Mouse (Mus musculus): Measurements from ENCODE around the gene Olfr160. TPM values are rescaled to one million over a fixed set of nuclear protein-coding genes. Genes with fewer than 3 reads are reported as not detected.

Olfr160 gene
- total and polyA plus RNA-seq, 2 experiments from 2014 or later: not detected

DNA sequence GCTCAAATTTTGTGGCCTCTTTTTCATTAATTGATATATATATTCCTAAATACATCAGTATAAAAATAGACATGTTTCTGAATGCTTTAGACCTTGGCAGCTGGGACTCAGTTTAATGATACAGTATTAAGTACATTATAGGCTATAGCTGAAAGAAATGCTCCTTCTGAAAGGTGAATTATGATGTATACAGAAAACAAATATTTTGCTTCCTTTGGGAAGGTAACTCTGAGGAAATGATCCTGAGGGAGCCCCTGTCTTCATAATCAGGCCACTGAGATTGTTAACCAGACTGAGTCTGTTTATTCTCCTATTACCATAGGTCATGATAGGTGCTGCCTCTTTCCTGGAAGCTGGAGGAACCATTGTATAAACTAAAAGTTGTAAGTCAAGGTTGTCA is 28.8 kb upstream of the Olfr160 start, which contains the start of gene Olfr874:
TSS of gene Olfr874 (plus strand) at position 301 of the 400 bp plus-strand sequence.
- no peak for ATAC-seq (ENCODE audit: low FRiP score)
- H3K9me3 ChIP-seq (ENCODE audit: low read length): no peaks in the 10 kb centered on the region
- H3K36me3 ChIP-seq (ENCODE audit: insufficient read depth, low read length): no peaks in the 10 kb centered on the region
- no peak within 1 kb of the TSS for H3K4me3 ChIP-seq (ENCODE audit: low read depth, low read length)
- H3K4me1 ChIP-seq (ENCODE audit: insufficient read depth, low read length): no peaks in the 10 kb centered on the region
- no peaks in the 10 kb centered on the region for H3K27me3 ChIP-seq (ENCODE audit: insufficient read depth, low read length)
- no peak for DNase-seq (ENCODE audit: low spot score)
- H3K27ac ChIP-seq (ENCODE audit: low read depth, low read length): no peak within 1 kb of the TSS
- H3K9ac ChIP-seq (replicated peaks; ENCODE audit: low read length, poor library complexity, severe bottlenecking): no peak within 1 kb of the TSS
- H3K4me2 ChIP-seq (ENCODE audit: low read depth, low read length, poor library complexity, severe bottlenecking): no peak within 1 kb of the TSS
- TF ChIP-seq CTCF (IDR thresholded peaks at IDR 0.05): no peak

DNA sequence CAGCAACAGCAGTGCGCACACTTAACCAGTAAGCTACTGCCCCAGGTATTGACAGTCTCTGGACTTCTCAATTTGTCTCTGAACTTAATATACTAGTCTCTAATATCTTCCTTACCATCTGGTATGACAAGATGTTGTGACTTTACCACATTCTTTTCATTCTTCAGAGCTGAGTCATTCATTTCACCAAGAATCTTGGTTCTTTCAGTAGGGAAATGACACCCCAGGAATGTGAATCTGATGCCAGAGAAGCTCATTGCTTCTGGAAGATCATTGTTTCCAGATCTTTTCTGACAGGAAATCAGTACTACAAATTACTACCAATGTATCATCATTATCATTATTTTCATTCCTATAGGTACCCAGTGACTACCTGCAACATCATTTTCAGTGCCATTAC is 18.3 kb upstream of the Olfr160 start:
- no peaks in the 10 kb centered on the region for H3K27me3 ChIP-seq (ENCODE audit: insufficient read depth, low read length)
- ATAC-seq (ENCODE audit: low FRiP score) (no peak), DNase-seq (ENCODE audit: low spot score) (no peak)
- no peaks in the 10 kb centered on the region for H3K4me1 ChIP-seq (ENCODE audit: insufficient read depth, low read length)
- no peak overlapping the region for H3K4me2 ChIP-seq (ENCODE audit: low read depth, low read length, poor library complexity, severe bottlenecking)
- no peaks in the 10 kb centered on the region for H3K36me3 ChIP-seq (ENCODE audit: insufficient read depth, low read length)
- no peak overlapping the region for H3K4me3 ChIP-seq (ENCODE audit: low read depth, low read length)
- 95% methylated on average over 1 of the region's 1 CpGs for WGBS
- no peak for TF ChIP-seq CTCF (IDR thresholded peaks at IDR 0.05)
- no peak overlapping the region for H3K9ac ChIP-seq (replicated peaks; ENCODE audit: low read length, poor library complexity, severe bottlenecking)
- no peaks in the 10 kb centered on the region for H3K9me3 ChIP-seq (ENCODE audit: low read length)
- no peak overlapping the region for H3K27ac ChIP-seq (ENCODE audit: low read depth, low read length)

DNA sequence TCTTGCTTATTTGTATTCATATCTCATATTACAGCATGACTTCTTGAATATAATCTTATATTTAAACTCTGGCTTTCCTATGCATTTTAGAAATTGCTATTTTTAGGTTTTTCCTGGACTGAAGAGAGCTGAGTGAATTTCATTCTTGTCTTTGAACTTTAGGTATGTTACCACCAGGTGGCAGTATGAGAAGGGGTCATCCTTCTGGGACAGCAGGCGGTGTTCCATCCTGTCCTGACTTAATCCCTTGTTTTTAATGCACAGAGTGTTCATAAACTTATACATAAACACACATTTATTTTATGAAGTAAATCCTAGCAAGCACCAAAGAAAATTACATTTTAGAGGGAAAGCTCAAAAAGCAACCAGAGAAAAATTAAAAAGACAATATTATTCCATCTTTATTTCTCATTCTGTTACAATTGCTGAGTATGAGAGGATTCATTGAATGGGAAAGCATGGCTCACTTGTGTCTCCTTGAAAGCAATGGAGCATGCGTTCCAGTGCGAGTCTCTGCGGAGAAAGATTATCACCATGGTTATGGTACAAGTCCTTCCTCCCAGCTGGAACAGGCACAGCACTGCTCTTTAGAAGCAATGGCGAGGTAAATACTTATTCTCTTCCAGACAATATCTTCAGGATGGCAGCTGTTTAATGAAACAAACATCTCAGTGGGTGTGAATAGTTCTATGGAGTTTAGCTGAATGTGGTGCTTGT is 25.9 kb downstream of the Olfr160 start:
- H3K4me1 ChIP-seq (ENCODE audit: insufficient read depth, low read length): peaks cover 4% of the 10 kb centered on the region; the same call in 1 of the 2 replicates
- DNase-seq (ENCODE audit: low spot score) (peak; percentile 42), ATAC-seq (ENCODE audit: low FRiP score) (no peak)
- H3K36me3 ChIP-seq (ENCODE audit: insufficient read depth, low read length): no peaks in the 10 kb centered on the region
- 19% methylated on average over 5 of the region's 5 CpGs for WGBS
- no peak overlapping the region for H3K4me2 ChIP-seq (ENCODE audit: low read depth, low read length, poor library complexity, severe bottlenecking)
- no peak overlapping the region for H3K9ac ChIP-seq (replicated peaks; ENCODE audit: low read length, poor library complexity, severe bottlenecking)
- 0 out of 2 replicates have a peak overlapping the region, but pooled peaks have one; percentile 13 for H3K27ac ChIP-seq (ENCODE audit: low read depth, low read length)
- H3K4me3 ChIP-seq (ENCODE audit: low read depth, low read length): no peak overlapping the region
- H3K9me3 ChIP-seq (ENCODE audit: low read length): no peaks in the 10 kb centered on the region
- TF ChIP-seq CTCF (IDR thresholded peaks at IDR 0.05): peak; percentile 75
- H3K27me3 ChIP-seq (ENCODE audit: insufficient read depth, low read length): no peaks in the 10 kb centered on the region

DNA sequence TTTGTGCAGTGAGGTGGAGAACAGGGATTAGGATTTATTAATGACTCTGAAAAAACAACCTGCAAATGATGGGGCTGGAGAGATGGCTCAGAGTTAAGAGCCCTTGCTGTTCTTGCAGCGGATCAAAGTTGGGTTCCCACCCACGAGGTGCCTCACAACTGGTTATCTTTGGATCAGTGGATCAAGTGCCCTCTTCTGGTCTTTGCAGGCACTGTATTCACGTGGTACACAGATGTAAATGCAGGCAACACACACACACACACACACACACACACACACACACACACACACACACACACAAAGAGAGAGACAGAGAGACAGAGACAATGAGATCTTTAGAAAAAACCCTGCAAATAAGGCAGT is 28.1 kb downstream of the Olfr160 start:
- Histone ChIP-seq H3K4me2 (ENCODE audit: low read depth, low read length, poor library complexity, severe bottlenecking) (no peak overlapping the region), H3K27me3 (ENCODE audit: insufficient read depth, low read length) (no peaks in the 10 kb centered on the region), H3K27ac (ENCODE audit: low read depth, low read length) (peak overlapping the region; percentile 32; the same call in 1 of the 2 replicates), H3K9ac (replicated peaks; ENCODE audit: low read length, poor library complexity, severe bottlenecking) (no peak overlapping the region), H3K4me1 (ENCODE audit: insufficient read depth, low read length) (peaks cover 4% of the 10 kb centered on the region; the same call in 1 of the 2 replicates), H3K4me3 (ENCODE audit: low read depth, low read length) (no peak overlapping the region), H3K36me3 (ENCODE audit: insufficient read depth, low read length) (no peaks in the 10 kb centered on the region), H3K9me3 (ENCODE audit: low read length) (no peaks in the 10 kb centered on the region)
- 26% methylated on average over 3 of the region's 3 CpGs for WGBS
- peak; percentile 55 for TF ChIP-seq CTCF (IDR thresholded peaks at IDR 0.05)
- peak; percentile 10 for DNase-seq (ENCODE audit: low spot score)
- peak; percentile 80 for ATAC-seq (ENCODE audit: low FRiP score)

DNA sequence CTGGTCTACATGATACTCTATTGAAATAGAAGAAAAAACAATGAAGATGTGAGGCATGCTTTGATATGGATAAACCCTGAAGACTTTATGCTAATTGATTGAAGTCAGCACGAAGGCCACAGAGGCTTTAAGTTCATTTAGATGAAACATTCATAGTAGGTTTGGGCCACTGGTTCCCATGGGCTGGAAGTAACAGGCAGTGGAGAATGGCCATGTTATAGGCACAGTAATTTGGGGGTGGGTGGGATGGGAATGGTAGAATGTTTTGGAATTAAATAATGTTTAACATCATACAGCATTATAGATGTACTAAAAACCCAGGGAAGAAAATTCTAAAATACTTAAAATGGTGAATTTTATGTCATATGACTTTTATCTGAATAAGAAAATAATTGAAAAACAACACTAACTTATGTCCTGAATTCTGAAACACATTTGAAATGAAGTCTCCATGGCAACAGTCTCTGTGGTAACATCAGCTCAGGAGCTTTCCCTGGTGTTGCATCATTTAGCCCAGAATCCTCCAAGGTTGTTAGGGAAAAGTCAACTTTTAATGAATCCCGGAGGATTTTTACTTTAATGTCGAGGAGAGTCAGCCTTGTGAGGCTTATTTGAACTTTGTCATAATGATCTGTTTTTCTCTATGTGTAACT is 28.6 kb downstream of the Olfr160 start:
- WGBS: 41% methylated on average over 3 of the region's 3 CpGs
- peaks cover 4% of the 10 kb centered on the region; the same call in 1 of the 2 replicates for H3K4me1 ChIP-seq (ENCODE audit: insufficient read depth, low read length)
- no peak overlapping the region for H3K9ac ChIP-seq (replicated peaks; ENCODE audit: low read length, poor library complexity, severe bottlenecking)
- peak; percentile 88 for ATAC-seq (ENCODE audit: low FRiP score)
- H3K4me3 ChIP-seq (ENCODE audit: low read depth, low read length): no peak overlapping the region
- H3K4me2 ChIP-seq (ENCODE audit: low read depth, low read length, poor library complexity, severe bottlenecking): no peak overlapping the region
- DNase-seq (ENCODE audit: low spot score): peak; percentile 58
- no peak for TF ChIP-seq CTCF (IDR thresholded peaks at IDR 0.05)
- no peaks in the 10 kb centered on the region for H3K9me3 ChIP-seq (ENCODE audit: low read length)
- no peaks in the 10 kb centered on the region for H3K27me3 ChIP-seq (ENCODE audit: insufficient read depth, low read length)
- peak overlapping the region; percentile 34; the same call in 1 of the 2 replicates for H3K27ac ChIP-seq (ENCODE audit: low read depth, low read length)
- no peaks in the 10 kb centered on the region for H3K36me3 ChIP-seq (ENCODE audit: insufficient read depth, low read length)

DNA sequence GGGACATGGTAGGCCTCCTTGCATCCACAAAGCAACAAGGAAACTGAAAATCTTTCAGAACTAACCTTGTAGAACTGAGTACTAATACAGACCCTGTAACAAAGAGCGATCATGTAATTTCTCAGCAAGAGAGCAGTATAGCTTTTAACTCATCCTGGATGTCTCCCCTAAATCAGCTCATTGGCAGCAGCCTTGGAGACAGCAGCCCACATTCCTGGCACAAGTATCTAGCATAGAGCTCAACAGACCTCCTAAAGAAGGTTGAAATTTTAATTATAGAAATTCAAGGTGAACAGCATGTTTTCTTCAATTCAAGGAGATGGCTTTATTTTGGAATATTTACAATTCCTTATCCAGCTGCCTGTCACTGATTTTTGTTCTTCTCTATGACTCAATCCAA is 34.9 kb downstream of the Olfr160 start:
- ATAC-seq (ENCODE audit: low FRiP score): no peak

More for the DNA sequence above, 34.9 kb downstream of the Olfr160 start:
- Histone ChIP-seq H3K27ac (ENCODE audit: low read depth, low read length) (no peak overlapping the region), H3K9ac (replicated peaks; ENCODE audit: low read length, poor library complexity, severe bottlenecking) (no peak overlapping the region), H3K4me3 (ENCODE audit: low read depth, low read length) (no peak overlapping the region), H3K36me3 (ENCODE audit: insufficient read depth, low read length) (no peaks in the 10 kb centered on the region), H3K4me2 (ENCODE audit: low read depth, low read length, poor library complexity, severe bottlenecking) (no peak overlapping the region), H3K4me1 (ENCODE audit: insufficient read depth, low read length) (no peaks in the 10 kb centered on the region), H3K9me3 (ENCODE audit: low read length) (no peaks in the 10 kb centered on the region), H3K27me3 (ENCODE audit: insufficient read depth, low read length) (no peaks in the 10 kb centered on the region)
- 97% methylated on average over 1 of the region's 1 CpGs for WGBS
- DNase-seq (ENCODE audit: low spot score): no peak
- TF ChIP-seq CTCF (IDR thresholded peaks at IDR 0.05): no peak

All from midbrain, postnatal 0 days (tissue).